Mouse (Mus musculus) spleen, adult 2 months (tissue): Measurements from ENCODE around the gene Zfp365.

ENCODE experiments used
- CTCF ChIP-seq: fragments of 200-500 bp; IDR thresholded peaks from 2 replicates; pipeline ENCODE4 v1.5.1; 2011; ENCODE audit warnings: mild to moderate bottlenecking, inconsistent platforms; ENCODE audit not compliant: insufficient read depth, insufficient read length, insufficient replicate concordance; ENCODE audit errors: extremely low read depth
- POLR2A ChIP-seq: fragments of 200-500 bp; IDR thresholded peaks from 2 replicates; pipeline ENCODE4 v1.6.1; 2011; ENCODE audit warnings: low read depth, low read length, inconsistent platforms

- TF ChIP-seq CTCF (no peak), POLR2A (no peak)
These were observed 18.4 kb downstream of the Zfp365 start for GRCm38 (mm10) chr10:67894059-67894458.
